Mouse (Mus musculus): Measurements from ENCODE around the gene Sap30bp. TPM values are rescaled to one million over a fixed set of nuclear protein-coding genes. Genes with fewer than 3 reads are reported as not detected.

Sap30bp gene
- polyA plus RNA-seq, 1 experiment from 2014 or later: 38.1 TPM

DNA sequence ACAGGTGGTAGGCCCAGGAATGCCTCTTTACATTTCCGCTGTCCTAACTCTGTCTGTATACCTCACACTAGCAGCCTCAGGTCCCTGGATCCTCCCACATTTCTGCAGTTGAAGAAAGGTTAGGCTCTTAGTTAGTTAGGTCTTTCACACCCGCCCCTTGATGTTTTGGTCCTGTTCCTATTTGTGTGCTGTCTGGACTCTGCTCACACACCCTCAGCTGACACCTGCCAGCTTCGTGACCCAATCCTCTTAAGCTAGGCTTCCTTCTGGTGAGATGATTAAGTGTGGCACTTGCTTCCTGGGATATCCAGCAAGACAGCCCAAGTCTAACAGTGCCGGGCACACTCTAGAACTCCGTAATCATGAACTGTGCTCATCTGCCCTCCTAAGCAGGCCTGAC, 26.6 kb upstream of the Sap30bp start:
- Histone ChIP-seq H3K27ac (replicated peaks) (peak overlapping the region; percentile 29; the same call in 1 of the 2 replicates), H3K9ac (no peak overlapping the region), H3K4me2 (replicated peaks) (0 out of 2 replicates have a peak overlapping the region, but pooled peaks have one; percentile 29), H3K27me3 (no peaks in the 10 kb centered on the region), H3K4me1 (peaks cover 40% of the 10 kb centered on the region), H3K9me3 (replicated peaks) (no peaks in the 10 kb centered on the region), H3K36me3 (peaks cover 6% of the 10 kb centered on the region; the same call in 1 of the 2 replicates), H3K4me3 (replicated peaks) (no peak overlapping the region)
- ATAC-seq (ENCODE audit: insufficient number of reproducible peaks, low FRiP score, low TSS enrichment, low read depth): no peak
- WGBS: 79% methylated on average over 5 of the region's 5 CpGs

DNA sequence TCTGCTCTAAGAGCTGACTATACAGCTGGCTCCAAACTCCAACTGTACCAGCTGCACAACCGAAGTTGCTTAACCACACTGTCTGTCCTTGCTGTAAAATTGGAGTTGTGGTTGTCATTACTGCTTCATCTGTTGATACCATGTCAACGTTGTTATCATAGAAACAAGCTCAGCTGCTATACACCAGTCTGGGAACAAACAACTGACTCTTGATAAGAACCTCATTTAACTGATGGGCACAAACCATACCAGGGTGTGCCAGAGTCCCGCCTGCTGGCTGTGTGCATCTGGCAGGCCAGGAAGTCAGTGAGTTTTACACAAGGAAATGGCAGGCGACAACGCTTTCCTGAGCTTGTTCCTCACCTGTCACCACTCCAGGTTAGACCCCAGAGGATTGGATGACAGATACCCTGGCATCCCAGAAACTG, 21.9 kb upstream of the Sap30bp start:
- H3K9ac ChIP-seq: no peak overlapping the region
- peaks cover 26% of the 10 kb centered on the region; the same call in 1 of the 2 replicates for H3K36me3 ChIP-seq
- no peak overlapping the region for H3K4me3 ChIP-seq (replicated peaks)
- H3K4me1 ChIP-seq: peaks cover 1% of the 10 kb centered on the region; the same call in 1 of the 2 replicates
- ATAC-seq (ENCODE audit: insufficient number of reproducible peaks, low FRiP score, low TSS enrichment, low read depth): no peak
- no peak overlapping the region for H3K27ac ChIP-seq (replicated peaks)
- no peak overlapping the region for H3K4me2 ChIP-seq (replicated peaks)
- 83% methylated on average over 5 of the region's 5 CpGs for WGBS
- no peaks in the 10 kb centered on the region for H3K27me3 ChIP-seq
- H3K9me3 ChIP-seq (replicated peaks): no peaks in the 10 kb centered on the region

DNA sequence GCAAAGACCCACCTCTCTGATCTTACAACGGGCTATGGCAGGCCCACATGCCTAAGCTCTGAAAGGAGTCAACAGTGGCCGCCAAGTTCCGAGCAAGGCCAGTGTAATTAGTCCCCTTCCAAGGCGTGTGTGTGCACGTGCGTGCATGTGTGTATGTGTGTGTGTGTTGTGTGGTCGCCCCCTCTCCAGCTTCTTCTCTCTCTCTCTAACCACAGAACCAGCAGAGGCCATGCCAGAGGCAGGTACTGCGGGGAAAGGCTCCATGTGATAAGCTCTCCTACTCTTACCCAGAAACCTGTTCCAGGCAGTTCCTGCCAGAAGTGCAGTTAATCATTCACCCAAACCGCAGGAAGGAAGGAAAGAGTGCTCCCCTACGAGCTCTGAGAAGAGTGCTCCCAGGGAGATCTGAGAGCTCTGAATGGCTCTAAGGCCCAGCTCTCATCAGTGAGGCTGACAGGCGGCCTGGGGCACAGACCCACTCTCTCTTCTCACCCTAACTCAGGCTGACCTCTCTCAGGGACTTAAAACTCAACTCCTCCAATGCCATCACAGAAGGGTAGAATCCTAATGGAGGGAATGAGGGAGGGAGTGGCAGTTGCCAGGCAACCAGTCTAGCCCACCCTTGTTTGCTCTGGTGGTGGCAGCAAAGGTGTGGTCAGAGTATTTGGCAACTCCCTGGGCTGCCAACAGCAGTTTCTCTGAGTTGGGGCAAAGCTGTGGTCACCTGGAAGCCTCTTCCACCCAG, 21.3 kb upstream of the Sap30bp start, which contains the start of gene Smim6:
Gene Smim6, plus strand, starts transcription at position 386 of the 745 bp plus-strand sequence.
- Histone ChIP-seq H3K36me3 (peaks cover 30% of the 10 kb centered on the region; the same call in 1 of the 2 replicates), H3K9me3 (replicated peaks) (no peaks in the 10 kb centered on the region), H3K4me3 (replicated peaks) (no peak within 1 kb of the TSS), H3K4me2 (replicated peaks) (no peak within 1 kb of the TSS), H3K27me3 (no peaks in the 10 kb centered on the region), H3K4me1 (no peaks in the 10 kb centered on the region), H3K9ac (no peak within 1 kb of the TSS), H3K27ac (replicated peaks) (0 out of 2 replicates have a peak within 1 kb of the TSS, but pooled peaks have one; percentile 1)
- no peak for ATAC-seq (ENCODE audit: insufficient number of reproducible peaks, low FRiP score, low TSS enrichment, low read depth)
- WGBS: 68% methylated on average over 11 of the region's 11 CpGs

DNA sequence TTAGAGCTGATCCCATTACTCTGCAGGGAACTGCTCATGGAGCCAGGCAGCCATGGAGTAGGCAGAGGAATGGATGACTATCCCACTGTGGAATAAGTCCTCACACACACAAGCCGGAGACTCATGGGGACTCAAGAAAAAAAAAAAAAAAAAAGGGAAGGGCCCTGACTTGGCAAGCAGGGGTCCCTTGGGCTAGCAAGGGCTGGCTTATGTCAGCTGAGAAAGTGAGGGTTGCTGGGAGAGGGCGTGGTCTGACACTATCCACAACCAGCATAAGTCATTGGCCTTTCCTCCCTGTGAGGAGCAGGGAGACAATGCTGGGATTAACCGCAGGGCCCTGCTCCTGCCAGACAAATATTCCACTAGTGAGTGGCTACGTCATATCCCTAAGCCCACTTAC, 16.5 kb upstream of the Sap30bp start:
- Histone ChIP-seq H3K4me3 (replicated peaks) (no peak overlapping the region), H3K9me3 (replicated peaks) (no peaks in the 10 kb centered on the region), H3K4me2 (replicated peaks) (no peak overlapping the region), H3K27me3 (no peaks in the 10 kb centered on the region), H3K4me1 (no peaks in the 10 kb centered on the region), H3K9ac (no peak overlapping the region), H3K36me3 (peaks cover 36% of the 10 kb centered on the region; the same call in 1 of the 2 replicates), H3K27ac (replicated peaks) (no peak overlapping the region)
- 90% methylated on average over 4 of the region's 4 CpGs for WGBS
- no peak for ATAC-seq (ENCODE audit: insufficient number of reproducible peaks, low FRiP score, low TSS enrichment, low read depth)

DNA sequence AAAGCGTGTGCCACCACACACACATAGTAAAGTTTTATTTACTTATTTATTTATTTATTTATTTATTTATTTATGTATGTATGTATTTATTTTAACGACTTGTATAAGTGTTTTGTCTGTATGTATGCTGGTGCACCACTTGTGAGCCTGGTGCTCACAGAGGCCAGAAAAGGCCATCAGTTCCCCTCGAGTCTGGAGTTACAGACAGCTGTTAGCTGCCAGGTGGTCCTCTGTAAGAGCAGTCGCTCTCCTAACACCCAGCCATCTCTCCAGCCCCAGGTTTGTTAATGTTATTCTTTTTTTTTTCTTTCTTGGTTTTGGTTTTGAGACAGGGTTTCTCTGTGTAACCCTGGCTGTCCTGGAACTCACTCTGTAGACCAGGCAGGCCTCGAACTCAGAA, 14.4 kb upstream of the Sap30bp start:
- Histone ChIP-seq H3K27me3 (no peaks in the 10 kb centered on the region), H3K4me1 (no peaks in the 10 kb centered on the region), H3K36me3 (peaks cover 44% of the 10 kb centered on the region), H3K27ac (replicated peaks) (no peak overlapping the region), H3K9ac (no peak overlapping the region), H3K4me3 (replicated peaks) (no peak overlapping the region), H3K9me3 (replicated peaks) (no peaks in the 10 kb centered on the region), H3K4me2 (replicated peaks) (no peak overlapping the region)
- ATAC-seq (ENCODE audit: insufficient number of reproducible peaks, low FRiP score, low TSS enrichment, low read depth): no peak
- WGBS: 82% methylated on average over 5 of the region's 5 CpGs

DNA sequence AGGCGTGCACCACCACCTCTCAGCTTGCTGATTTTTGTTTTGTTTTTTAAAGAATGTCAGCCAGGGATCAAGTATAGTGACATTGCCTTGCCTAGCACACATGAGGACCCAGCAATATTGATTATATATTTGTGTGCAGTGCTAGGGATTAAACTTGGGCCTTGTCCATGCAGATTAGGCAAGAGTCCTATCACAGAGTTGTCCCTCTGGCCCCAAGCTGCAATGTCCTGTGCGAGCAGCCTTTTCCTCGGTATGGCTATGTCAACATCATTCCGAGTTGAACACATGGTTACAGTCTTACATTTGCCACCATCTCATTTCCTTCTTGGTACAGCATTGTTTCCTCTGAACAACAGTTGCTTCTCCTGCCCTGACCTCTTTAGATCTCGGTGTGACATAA, 14.0 kb upstream of the Sap30bp start:
- Histone ChIP-seq H3K27me3 (no peaks in the 10 kb centered on the region), H3K36me3 (peaks cover 46% of the 10 kb centered on the region), H3K27ac (replicated peaks) (no peak overlapping the region), H3K4me3 (replicated peaks) (no peak overlapping the region), H3K9ac (no peak overlapping the region), H3K4me2 (replicated peaks) (no peak overlapping the region), H3K4me1 (no peaks in the 10 kb centered on the region), H3K9me3 (replicated peaks) (no peaks in the 10 kb centered on the region)
- WGBS: 89% methylated on average over 5 of the region's 5 CpGs
- no peak for ATAC-seq (ENCODE audit: insufficient number of reproducible peaks, low FRiP score, low TSS enrichment, low read depth)

DNA sequence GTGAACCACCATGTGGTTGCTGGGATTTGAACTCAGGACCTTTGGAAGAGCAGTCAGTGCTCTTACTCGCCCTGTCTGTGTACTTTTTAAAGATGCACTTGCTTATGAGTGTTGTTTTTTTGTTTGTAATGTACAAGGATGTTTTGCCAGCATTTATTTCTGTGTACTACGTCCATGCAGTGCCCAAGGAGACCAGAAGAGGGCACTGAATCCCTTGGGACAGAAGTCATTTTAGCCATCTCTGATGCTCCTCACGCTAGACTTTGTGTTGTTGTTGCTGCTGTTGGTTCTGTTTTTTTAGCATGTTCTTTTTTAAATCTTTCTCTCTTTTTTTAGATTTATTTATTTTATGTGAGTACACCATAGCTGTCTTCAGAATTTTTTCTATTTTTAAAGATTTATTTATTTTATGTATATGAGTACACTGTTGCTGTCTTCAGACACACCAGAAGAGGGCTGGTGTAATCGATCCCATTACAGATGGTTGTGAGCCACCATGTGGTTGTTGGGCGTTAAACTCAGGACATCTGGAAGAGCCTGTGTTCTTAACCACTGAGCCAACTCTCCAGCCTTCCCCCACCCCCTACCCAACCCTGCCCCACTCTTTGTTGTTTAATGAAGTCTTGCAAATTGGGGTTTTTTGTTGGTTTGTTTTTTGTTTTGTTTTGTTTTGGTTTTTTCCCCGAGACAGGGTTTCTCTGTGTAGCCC, 12.8 kb upstream of the Sap30bp start:
- H3K4me1 ChIP-seq: no peaks in the 10 kb centered on the region
- ATAC-seq (ENCODE audit: insufficient number of reproducible peaks, low FRiP score, low TSS enrichment, low read depth): no peak
- no peaks in the 10 kb centered on the region for H3K27me3 ChIP-seq
- no peak overlapping the region for H3K4me2 ChIP-seq (replicated peaks)
- H3K9me3 ChIP-seq (replicated peaks): no peaks in the 10 kb centered on the region
- H3K27ac ChIP-seq (replicated peaks): no peak overlapping the region
- H3K36me3 ChIP-seq: peaks cover 48% of the 10 kb centered on the region
- 44% methylated on average over 6 of the region's 6 CpGs for WGBS
- no peak overlapping the region for H3K4me3 ChIP-seq (replicated peaks)
- no peak overlapping the region for H3K9ac ChIP-seq

DNA sequence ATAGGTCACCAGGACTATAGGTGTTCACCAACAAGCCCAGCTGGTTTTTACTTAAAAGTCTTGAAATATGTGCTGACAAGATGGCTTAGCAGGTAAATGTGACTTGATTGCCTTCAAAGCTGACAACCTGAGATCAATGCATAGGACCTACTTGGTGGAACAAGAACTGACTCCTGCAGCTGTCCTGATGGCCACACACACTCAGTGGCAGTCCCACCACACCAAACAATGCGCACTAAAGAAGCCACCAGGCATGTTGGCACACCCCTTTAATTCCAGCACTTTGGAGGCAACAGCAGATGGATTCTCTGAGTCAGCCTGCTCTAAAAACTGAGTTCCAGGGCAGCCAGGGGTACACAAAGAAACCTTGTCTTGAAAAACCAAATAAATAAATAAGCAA, 11.1 kb upstream of the Sap30bp start:
- 98% methylated on average over 1 of the region's 1 CpGs for WGBS
- no peak overlapping the region for H3K4me3 ChIP-seq (replicated peaks)
- no peak overlapping the region for H3K9ac ChIP-seq
- peaks cover 35% of the 10 kb centered on the region for H3K36me3 ChIP-seq
- no peak overlapping the region for H3K4me2 ChIP-seq (replicated peaks)
- H3K4me1 ChIP-seq: no peaks in the 10 kb centered on the region
- no peak for ATAC-seq (ENCODE audit: insufficient number of reproducible peaks, low FRiP score, low TSS enrichment, low read depth)
- no peaks in the 10 kb centered on the region for H3K9me3 ChIP-seq (replicated peaks)
- no peak overlapping the region for H3K27ac ChIP-seq (replicated peaks)
- no peaks in the 10 kb centered on the region for H3K27me3 ChIP-seq

DNA sequence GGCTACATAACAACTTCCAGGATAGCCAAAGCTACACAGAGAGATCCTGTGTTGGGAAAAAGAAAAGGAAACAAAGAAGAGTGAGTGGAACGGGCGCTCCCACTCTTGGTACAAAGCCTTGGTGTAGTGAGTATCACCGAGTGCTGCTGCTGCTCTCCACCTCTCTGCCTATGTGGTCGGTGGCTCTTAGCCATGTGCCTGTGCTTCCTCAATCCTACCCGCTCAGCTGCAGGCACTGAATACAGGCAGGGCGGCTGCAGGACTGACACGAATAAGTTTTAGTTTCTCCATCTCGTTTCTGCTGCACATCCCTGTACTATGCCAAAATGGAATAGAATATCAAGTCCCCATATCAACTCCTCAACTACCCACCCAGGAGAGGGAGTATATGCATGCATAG, 4.1 kb upstream of the Sap30bp start:
- WGBS: 91% methylated on average over 8 of the region's 8 CpGs
- no peak overlapping the region for H3K4me2 ChIP-seq (replicated peaks)
- H3K4me1 ChIP-seq: peaks cover 15% of the 10 kb centered on the region
- H3K9me3 ChIP-seq (replicated peaks): no peaks in the 10 kb centered on the region
- H3K36me3 ChIP-seq: peaks cover 31% of the 10 kb centered on the region
- no peak overlapping the region for H3K9ac ChIP-seq
- no peak for ATAC-seq (ENCODE audit: insufficient number of reproducible peaks, low FRiP score, low TSS enrichment, low read depth)
- H3K27me3 ChIP-seq: no peaks in the 10 kb centered on the region
- no peak overlapping the region for H3K27ac ChIP-seq (replicated peaks)
- no peak overlapping the region for H3K4me3 ChIP-seq (replicated peaks)

DNA sequence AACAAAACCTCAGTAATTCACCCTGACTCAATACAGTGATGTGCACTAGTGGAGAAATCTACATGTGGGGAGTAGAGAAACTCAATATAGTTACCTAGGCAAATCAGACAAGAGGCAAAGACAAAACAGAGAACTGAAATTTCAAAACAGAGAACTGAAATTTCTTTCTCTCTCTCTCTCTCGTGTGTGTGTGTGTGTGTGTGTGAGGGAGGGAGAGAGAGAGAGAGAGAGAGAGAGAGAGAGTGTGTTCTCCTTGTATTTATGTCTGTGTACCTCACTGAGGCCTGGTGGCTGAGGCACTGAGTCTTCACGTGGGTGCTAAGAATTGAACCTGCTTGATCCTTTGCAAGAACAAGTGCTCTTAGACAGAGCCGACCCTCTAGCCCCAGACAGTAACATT, 3.3 kb upstream of the Sap30bp start:
- 77% methylated on average over 3 of the region's 3 CpGs for WGBS
- no peak overlapping the region for H3K9ac ChIP-seq
- H3K4me1 ChIP-seq: peaks cover 23% of the 10 kb centered on the region
- H3K4me2 ChIP-seq (replicated peaks): no peak overlapping the region
- no peak overlapping the region for H3K27ac ChIP-seq (replicated peaks)
- ATAC-seq (ENCODE audit: insufficient number of reproducible peaks, low FRiP score, low TSS enrichment, low read depth): no peak
- H3K4me3 ChIP-seq (replicated peaks): no peak overlapping the region
- H3K27me3 ChIP-seq: no peaks in the 10 kb centered on the region
- H3K9me3 ChIP-seq (replicated peaks): no peaks in the 10 kb centered on the region
- H3K36me3 ChIP-seq: peaks cover 25% of the 10 kb centered on the region

DNA sequence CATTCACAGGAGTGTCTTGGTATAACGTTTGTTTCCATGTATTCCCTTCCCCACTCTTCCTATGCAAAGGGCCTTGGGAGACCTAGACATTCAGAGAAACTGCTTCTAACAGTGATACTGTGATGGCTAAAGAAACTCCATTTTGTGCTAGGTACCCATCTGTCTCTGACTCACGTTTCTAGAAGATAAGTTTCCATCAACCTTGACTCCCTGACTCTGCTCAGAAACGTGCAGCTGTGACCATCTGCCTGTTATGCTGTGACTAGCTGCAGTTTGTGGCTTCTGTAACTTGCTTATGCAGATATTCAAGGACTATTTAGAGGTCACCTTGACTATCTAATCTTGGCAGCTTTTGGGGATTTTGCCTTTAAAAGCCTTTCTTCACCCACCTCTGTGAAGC, 1.8 kb upstream of the Sap30bp start:
- no peak overlapping the region for H3K4me3 ChIP-seq (replicated peaks)
- no peaks in the 10 kb centered on the region for H3K27me3 ChIP-seq
- 75% methylated on average over 3 of the region's 3 CpGs for WGBS
- peaks cover 35% of the 10 kb centered on the region for H3K36me3 ChIP-seq
- H3K9ac ChIP-seq: no peak overlapping the region
- no peak overlapping the region for H3K4me2 ChIP-seq (replicated peaks)
- ATAC-seq (ENCODE audit: insufficient number of reproducible peaks, low FRiP score, low TSS enrichment, low read depth): no peak
- no peak overlapping the region for H3K27ac ChIP-seq (replicated peaks)
- peaks cover 24% of the 10 kb centered on the region for H3K4me1 ChIP-seq
- H3K9me3 ChIP-seq (replicated peaks): no peaks in the 10 kb centered on the region

Data from embryonic facial prominence, embryonic 15.5 days (tissue).